8 mouse cellular contexts compared by ENCODE assay signal in the genomic region with DNA sequence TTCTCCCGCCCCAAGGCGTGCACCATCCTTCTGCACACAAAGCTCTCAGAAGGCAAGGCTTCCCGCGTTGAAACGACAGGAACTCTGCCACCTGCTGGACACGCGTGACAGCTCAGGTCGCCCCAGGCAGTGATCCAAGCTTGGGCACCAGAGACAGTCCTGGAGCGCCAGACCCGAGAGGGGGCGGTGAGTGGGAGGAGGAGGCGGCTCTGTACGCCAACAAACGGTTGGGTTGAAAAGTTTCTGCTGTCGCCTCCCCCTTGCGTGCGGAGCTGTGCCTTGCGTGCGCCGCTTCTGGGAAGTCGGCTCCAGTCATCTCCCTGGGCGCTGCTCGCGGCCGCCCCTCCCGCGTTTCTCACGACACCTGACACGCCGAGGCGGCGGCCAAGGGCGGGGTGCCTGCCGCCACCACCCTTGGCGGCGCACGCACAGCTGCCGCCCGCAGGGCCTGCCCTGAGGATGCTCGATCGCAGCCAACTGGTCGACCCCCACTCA. TPM values are rescaled to one million over a fixed set of nuclear protein-coding genes. Genes with fewer than 3 reads are reported as not detected.
DNase-seq lines count a peak whose midpoint lies in the region; ATAC-seq lines count a peak whose summit lies in the region.

No protein-coding gene starts in this region.

- peak; percentile 90 for ATAC-seq in forebrain, embryonic 11.5 days (replicated peaks; ENCODE audit: low FRiP score)
- peak; percentile 86 for ATAC-seq in heart, embryonic 16.5 days (replicated peaks; ENCODE audit: extremely low read depth, insufficient read depth, low FRiP score)
- ATAC-seq in liver, embryonic 13.5 days (ENCODE audit: low read depth): peak; percentile 63; the same call in 1 of the 2 replicates
- ATAC-seq in stomach, embryonic 15.5 days (ENCODE audit: insufficient read depth, low FRiP score, low read depth): peak; percentile 87

- no peaks in the 10 kb centered on the region for H3K36me3 ChIP-seq in forebrain, embryonic 11.5 days (ENCODE audit: control insufficient read depth, insufficient read depth, low read length)
- H3K36me3 ChIP-seq in heart, embryonic 16.5 days (ENCODE audit: control insufficient read depth, insufficient read depth): no peaks in the 10 kb centered on the region
- H3K36me3 ChIP-seq in liver, embryonic 13.5 days: no peaks in the 10 kb centered on the region
- H3K36me3 ChIP-seq in stomach, embryonic 15.5 days: no peaks in the 10 kb centered on the region

- no peak overlapping the region for H3K27ac ChIP-seq in forebrain, embryonic 11.5 days (ENCODE audit: low read depth, low read length)
- H3K27ac ChIP-seq in heart, embryonic 16.5 days (ENCODE audit: low read length): no peak overlapping the region
- no peak overlapping the region for H3K27ac ChIP-seq in liver, embryonic 13.5 days
- peak overlapping the region; percentile 40; the same call in 1 of the 2 replicates for H3K27ac ChIP-seq in stomach, embryonic 15.5 days

- peak overlapping the region; percentile 42 for H3K4me3 ChIP-seq in forebrain, embryonic 11.5 days (ENCODE audit: low read depth, low read length)
- H3K4me3 ChIP-seq in heart, embryonic 16.5 days (ENCODE audit: low read length): peak overlapping the region; percentile 54
- H3K4me3 ChIP-seq in liver, embryonic 13.5 days (replicated peaks): peak overlapping the region; percentile 46
- H3K4me3 ChIP-seq in stomach, embryonic 15.5 days (replicated peaks): peak overlapping the region; percentile 42

- H3K9me3 ChIP-seq in forebrain, embryonic 11.5 days (ENCODE audit: control insufficient read depth, low read length): no peaks in the 10 kb centered on the region; the same call in 1 of the 2 replicates
- H3K9me3 ChIP-seq in heart, embryonic 16.5 days (replicated peaks; ENCODE audit: control insufficient read depth, low read length): no peaks in the 10 kb centered on the region
- H3K9me3 ChIP-seq in liver, embryonic 13.5 days (replicated peaks): no peaks in the 10 kb centered on the region
- no peaks in the 10 kb centered on the region for H3K9me3 ChIP-seq in stomach, embryonic 15.5 days

- WGBS in forebrain, embryonic 11.5 days: under 1% methylated on average over 41 of the region's 42 CpGs
- under 1% methylated on average over 42 of the region's 42 CpGs for WGBS in heart, embryonic 16.5 days
- under 1% methylated on average over 42 of the region's 42 CpGs for WGBS in liver, embryonic 13.5 days (ENCODE audit: insufficient replicate concordance)
- WGBS in stomach, embryonic 15.5 days: under 1% methylated on average over 42 of the region's 42 CpGs

- DNase-seq in CD4-positive helper T cell, adult 2 months (ENCODE audit: low read depth, low spot score): peak; percentile 81
- peak; percentile 57 for DNase-seq in brain, embryonic 18.5 days (ENCODE audit: low read depth, low spot score)
- peak; percentile 94 for DNase-seq in forebrain, embryonic 11.5 days (ENCODE audit: low spot score)
- DNase-seq in kidney, postnatal 25 days: peak; percentile 91 to 92
- DNase-seq in liver, embryonic 13.5 days: peak; percentile 16
- DNase-seq in neural tube, embryonic 10.5 days (ENCODE audit: extremely low spot score, low spot score): peak; percentile 93

- peaks cover 39% of the 10 kb centered on the region for H3K27me3 ChIP-seq in forebrain, embryonic 11.5 days (ENCODE audit: control insufficient read depth, insufficient read depth, low read length)
- peaks cover 46% of the 10 kb centered on the region for H3K27me3 ChIP-seq in heart, embryonic 16.5 days (ENCODE audit: control insufficient read depth, insufficient read depth, low read length)
- peaks cover 86% of the 10 kb centered on the region for H3K27me3 ChIP-seq in liver, embryonic 13.5 days
- peaks cover 31% of the 10 kb centered on the region for H3K27me3 ChIP-seq in stomach, embryonic 15.5 days (replicated peaks)

- peak overlapping the region; percentile 92 for H3K4me2 ChIP-seq in forebrain, embryonic 11.5 days (ENCODE audit: low read depth, low read length, severe bottlenecking)
- H3K4me2 ChIP-seq in heart, embryonic 16.5 days (ENCODE audit: low read depth, low read length): peak overlapping the region; percentile 92
- peak overlapping the region; percentile 64 for H3K4me2 ChIP-seq in liver, embryonic 13.5 days
- H3K4me2 ChIP-seq in stomach, embryonic 15.5 days: peak overlapping the region; percentile 89

- peaks cover 19% of the 10 kb centered on the region for H3K4me1 ChIP-seq in forebrain, embryonic 11.5 days (replicated peaks; ENCODE audit: control insufficient read depth, insufficient read depth, low read length)
- peaks cover 24% of the 10 kb centered on the region for H3K4me1 ChIP-seq in heart, embryonic 16.5 days (ENCODE audit: control insufficient read depth, insufficient read depth, low read length)
- H3K4me1 ChIP-seq in liver, embryonic 13.5 days (replicated peaks): peaks cover 23% of the 10 kb centered on the region
- H3K4me1 ChIP-seq in stomach, embryonic 15.5 days: peaks cover 33% of the 10 kb centered on the region

- peak overlapping the region; percentile 46 for H3K9ac ChIP-seq in forebrain, embryonic 11.5 days (ENCODE audit: low read length)
- H3K9ac ChIP-seq in heart, embryonic 16.5 days (ENCODE audit: low read length): peak overlapping the region; percentile 63
- H3K9ac ChIP-seq in liver, embryonic 13.5 days: no peak overlapping the region
- no peak overlapping the region for H3K9ac ChIP-seq in stomach, embryonic 15.5 days

RNA-seq across cellular contexts. Expression of gene Cyp1b1, which starts 0.8 kb away (rescaled TPM):
- 1.6 and 2.1 TPM in 2 replicates for polyA plus RNA-seq in forebrain, embryonic 11.5 days (2014; fragmentation: Nextera tagmentation; extraction: Ambion mirVana)
- polyA plus RNA-seq in heart, embryonic 16.5 days (2015; fragmentation: Nextera tagmentation; extraction: Ambion mirVana): 2.0 and 2.4 TPM in 2 replicates
- polyA plus RNA-seq in liver, embryonic 13.5 days (2015; fragmentation: Nextera tagmentation; extraction: Ambion mirVana): 0.63 and 0.71 TPM in 2 replicates
- polyA plus RNA-seq in stomach, embryonic 15.5 days (2015; fragmentation: Nextera tagmentation; extraction: Ambion mirVana): 7.7 and 9.1 TPM in 2 replicates

Comparison
In these comparisons a context has a peak if more than half of its experiments do, and no peak if none do; other contexts are left out.
1. DNase-seq: peak in every context shown above with its lines; median percentile 94 in forebrain, embryonic 11.5 days; 93 in neural tube, embryonic 10.5 days; 92 in kidney, postnatal 25 days; 81 in CD4-positive helper T cell, adult 2 months; 57 in brain, embryonic 18.5 days; 16 in liver, embryonic 13.5 days.
2. H3K9ac ChIP-seq: peak in forebrain, embryonic 11.5 days (single experiment) and heart, embryonic 16.5 days (single experiment); none in liver, embryonic 13.5 days (single experiment) and stomach, embryonic 15.5 days (single experiment).
3. Peak in every context shown above with its lines, with median percentiles within 50 percentile points of each other: ATAC-seq, H3K4me2 ChIP-seq and H3K4me3 ChIP-seq.